Mouse (Mus musculus) inflammation-experienced regulatory T-cells, adult 6 months (primary cell): ENCODE results near the gene Ptprb. TPM values are rescaled to one million over a fixed set of nuclear protein-coding genes. Genes with fewer than 3 reads are reported as not detected.

Experiments
- ATAC-seq: one replicate; pipeline ENCODE4 v1.8.0; 2017
- polyA plus RNA-seq, 3 experiments: library from polyadenylated mRNA; unstranded; fragments of 100-300 nt; shearing (Covaris generic); gene quantifications; one replicate each; pipeline ENCODE4 v1.2.1; 2017

The Ptprb gene
- under 1 TPM in 1 of 3 experiments, not detected in 2; 0.13 TPM for polyA plus RNA-seq

- ATAC-seq, result no peak
Observed at GRCm38 (mm10) chr10:116275280-116275679, at the start of gene Ptprb. Gene Ptprb, plus strand, starts transcription at chr10:116275523.

GRCm38 (mm10) chr10:116235299-116235698 lies 40.0 kb upstream of the Ptprb start:
- no peak for ATAC-seq

GRCm38 (mm10) chr10:116242200-116242599 lies 33.1 kb upstream of the Ptprb start:
- ATAC-seq, result no peak

- ATAC-seq, result no peak
Observed at GRCm38 (mm10) chr10:116243373-116243772, 31.9 kb upstream of the Ptprb start.

- ATAC-seq, result no peak
Observed at GRCm38 (mm10) chr10:116245632-116246031, 29.7 kb upstream of the Ptprb start.

GRCm38 (mm10) chr10:116252668-116253067 lies 22.7 kb upstream of the Ptprb start:
- no peak for ATAC-seq

DNA sequence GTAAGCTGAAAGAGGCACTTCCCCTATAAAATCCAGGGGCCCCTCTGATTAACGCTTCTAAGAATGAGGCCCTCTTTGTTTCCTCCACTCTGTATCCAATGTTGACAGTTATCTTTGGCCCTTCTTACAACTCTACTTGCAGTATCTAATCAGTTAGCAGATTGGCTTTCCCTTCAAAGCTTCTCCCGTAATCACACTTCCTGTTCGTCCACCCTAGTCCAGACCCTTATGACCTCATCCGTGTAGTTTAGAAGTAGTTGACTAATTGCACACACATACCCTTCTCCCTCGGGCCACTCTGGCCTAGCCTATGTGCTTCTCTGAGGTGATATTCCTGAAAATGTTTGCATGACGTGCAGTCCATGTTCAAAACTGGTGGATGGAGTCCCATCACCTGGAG lies 21.4 kb upstream of the Ptprb start:
- no peak for ATAC-seq

- ATAC-seq, result no peak
Observed at GRCm38 (mm10) chr10:116259298-116259697, 16.0 kb upstream of the Ptprb start.

DNA sequence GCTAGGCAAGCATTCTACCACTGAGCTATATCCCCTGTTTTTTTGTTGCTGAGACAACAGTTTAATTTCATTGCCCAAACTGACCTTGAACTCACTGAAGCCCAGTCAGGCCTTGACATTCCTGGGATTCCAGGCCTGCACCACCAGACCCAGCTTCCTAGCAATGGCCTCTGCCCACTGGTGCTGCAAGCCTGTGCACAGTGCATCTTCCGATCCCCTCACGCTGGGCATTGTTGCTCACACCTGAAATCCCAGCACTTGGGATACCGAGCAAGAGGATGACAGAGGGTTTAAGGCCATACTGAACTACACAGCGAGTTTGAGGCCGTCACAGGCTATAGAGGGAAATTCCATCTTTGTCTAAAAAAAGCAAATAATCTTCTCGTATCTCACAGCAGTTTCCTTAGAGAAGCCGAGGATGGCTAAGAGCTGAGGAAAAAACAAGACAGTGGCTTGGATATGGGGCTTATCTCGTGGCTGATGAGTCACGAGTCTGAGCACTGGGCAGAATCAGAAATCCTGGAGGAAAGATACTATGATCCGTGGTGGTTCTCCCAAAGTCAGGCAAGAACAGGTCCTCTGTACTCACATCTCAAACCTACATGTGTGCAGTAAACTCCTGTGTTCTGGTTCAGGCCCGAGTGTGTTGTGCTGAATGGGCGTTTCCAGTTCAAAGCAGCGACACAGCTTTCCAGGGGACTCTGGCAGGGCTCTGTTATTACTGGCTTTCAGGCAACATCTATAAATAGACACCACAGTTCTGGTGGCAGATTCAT lies 14.5 kb upstream of the Ptprb start:
- ATAC-seq, result no peak

DNA sequence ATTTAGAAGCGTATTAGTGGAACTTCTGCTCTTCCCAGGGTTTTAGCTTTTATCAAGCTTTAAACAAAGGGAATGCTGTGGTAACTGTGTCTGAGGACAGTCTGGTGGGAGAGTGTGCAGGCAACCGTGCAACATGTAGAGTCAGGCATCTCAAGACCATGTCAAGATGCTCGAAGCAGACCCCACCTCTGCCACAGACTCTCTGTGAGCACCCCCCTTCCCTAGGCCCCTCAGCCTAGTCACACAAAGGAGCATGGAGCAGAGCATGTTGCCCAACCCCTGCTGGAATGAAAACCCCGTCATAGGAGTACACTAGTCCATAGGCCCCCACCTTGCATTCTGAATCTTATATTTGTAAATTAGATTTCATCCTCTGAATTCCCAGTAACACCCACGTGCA lies 13.8 kb upstream of the Ptprb start:
- no peak for ATAC-seq

- ATAC-seq, result no peak
Observed at GRCm38 (mm10) chr10:116264521-116264920, 10.8 kb upstream of the Ptprb start.

DNA sequence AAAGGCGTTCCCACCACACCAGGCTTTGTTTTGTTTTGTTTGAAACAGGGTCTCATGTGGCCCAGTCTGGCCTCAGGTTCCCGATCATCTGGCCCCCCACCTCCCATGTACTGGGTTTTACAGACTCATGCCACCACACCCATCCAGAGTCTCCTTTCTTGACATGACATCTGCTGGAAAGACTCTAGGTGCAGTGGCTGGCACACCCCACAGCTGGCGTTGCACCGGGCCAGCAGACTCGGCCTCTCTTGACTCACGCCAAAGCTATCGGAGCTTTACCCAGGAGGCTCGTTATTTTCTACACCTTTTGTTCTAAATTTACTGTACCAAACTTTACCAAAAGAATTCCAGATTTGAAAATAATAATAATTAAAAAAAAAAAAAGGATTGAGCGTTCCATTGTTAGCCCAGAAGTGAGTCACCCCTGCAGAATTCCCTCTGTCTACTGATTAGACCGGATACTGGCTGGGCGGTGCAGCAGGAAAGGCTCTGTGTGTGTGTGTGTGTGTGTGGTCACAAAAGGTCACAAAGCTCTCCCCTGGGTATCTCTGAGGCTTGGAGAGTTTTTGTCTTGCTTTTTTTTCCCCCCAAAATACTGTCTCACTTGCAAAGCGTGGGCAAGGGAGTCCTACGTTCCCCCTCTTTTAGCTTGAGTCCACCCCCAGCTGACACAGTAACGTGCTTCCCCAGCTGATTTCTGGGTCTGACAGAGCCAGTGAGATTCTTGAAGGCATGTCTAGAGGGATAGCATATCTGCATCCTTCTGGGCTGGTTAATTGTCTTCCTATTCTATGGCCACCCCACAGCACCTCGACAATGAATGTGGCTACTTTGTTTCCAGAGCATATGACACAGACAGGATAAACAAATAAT lies 8.5 kb upstream of the Ptprb start:
- ATAC-seq, result no peak

DNA sequence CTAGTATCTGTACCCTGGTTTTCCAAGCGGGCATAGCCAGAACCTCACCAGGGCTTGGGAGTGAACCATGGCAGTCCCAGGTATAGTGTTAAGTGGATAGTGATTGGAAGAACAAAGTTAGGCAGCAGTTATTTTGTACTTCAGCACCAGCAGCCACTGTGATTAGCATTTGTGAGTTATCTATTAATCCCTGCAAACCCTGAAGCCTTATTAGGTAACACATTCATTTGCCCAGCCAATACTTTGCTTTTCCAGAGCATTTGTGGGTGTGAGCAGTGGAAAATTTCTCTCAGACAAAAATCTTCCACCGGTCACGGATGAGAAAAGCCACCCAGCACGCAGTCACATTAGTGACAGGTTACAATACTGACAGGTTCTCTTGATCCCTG lies 7.9 kb upstream of the Ptprb start:
- ATAC-seq, result no peak

GRCm38 (mm10) chr10:116268343-116268742 lies 7.0 kb upstream of the Ptprb start:
- ATAC-seq, result no peak

GRCm38 (mm10) chr10:116270646-116271469 lies 4.5 kb upstream of the Ptprb start:
- no peak for ATAC-seq

DNA sequence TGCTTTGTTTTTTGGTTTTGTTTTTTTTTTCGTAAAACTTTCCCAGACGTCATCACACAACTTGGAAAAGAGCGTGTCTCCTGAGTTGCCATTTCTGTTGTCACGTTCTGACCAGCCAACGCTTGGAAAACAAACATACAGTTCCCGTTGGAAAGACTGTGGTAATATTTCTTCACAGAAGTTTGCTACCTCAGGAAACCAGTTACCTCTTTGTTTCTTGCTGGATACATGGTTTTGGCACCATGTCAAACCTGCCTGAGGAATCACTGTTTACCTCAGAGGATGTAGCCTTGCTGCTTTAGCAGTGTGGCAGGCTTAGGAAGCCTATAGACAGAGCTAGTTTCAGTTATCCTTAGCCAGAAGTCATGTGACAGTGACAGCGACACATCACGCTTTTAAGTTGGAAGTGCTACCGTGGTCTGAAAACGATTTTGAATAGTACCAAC lies 3.8 kb upstream of the Ptprb start:
- ATAC-seq, result no peak

DNA sequence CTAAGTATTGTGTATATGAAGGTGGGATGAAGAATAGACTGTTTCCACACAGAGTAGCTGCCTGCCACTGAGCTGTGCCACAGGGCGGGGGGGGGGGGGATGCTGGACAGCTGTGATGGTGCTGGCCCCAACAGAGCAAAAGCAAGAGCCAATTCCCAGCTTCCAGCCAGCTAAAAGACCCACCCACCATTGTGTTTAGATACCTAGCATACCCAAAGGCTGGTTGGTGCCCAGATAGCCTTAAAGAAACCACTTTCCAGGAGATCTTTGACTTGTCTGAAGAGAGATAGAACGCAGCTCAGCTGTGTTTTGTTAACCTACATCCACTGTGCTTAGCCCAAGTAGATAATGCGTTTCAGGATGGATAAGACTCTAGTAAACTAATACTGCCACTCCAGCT lies 3.2 kb upstream of the Ptprb start:
- no peak for ATAC-seq

DNA sequence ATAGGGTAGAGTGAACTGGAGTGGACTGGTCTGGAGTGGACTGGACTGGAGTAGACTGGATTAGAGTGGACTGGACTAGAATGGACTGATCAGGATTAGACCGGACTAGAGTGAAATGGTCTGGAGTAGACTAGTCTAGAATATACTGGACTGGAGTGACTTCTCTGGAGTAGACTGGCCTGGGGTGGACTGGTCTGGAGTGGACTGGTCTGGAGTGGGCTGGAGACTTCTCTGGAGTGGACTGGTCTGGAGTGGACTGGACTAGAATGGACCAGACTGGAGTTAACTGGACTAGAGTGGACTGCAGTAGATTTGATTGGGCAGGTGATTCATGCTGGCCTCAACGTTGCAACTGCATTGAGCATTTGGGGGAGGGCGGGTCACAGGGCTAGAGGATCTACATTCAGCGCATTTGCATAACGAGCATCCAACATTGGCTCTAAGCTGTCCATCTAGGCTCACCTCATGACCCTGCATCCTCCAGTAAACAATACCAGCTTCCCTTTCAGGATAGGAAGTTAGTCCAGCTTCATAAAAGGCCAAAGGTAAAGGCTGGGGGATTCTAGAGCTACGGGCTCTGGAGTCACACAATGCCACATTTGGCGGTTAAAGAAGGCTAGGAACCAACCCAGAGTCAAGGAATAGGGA lies 11.5 kb downstream of the Ptprb start:
- ATAC-seq, result no peak

GRCm38 (mm10) chr10:116288130-116288529 lies 12.8 kb downstream of the Ptprb start:
- no peak for ATAC-seq

- ATAC-seq, result no peak
Observed at GRCm38 (mm10) chr10:116290483-116290882, 15.2 kb downstream of the Ptprb start.

DNA sequence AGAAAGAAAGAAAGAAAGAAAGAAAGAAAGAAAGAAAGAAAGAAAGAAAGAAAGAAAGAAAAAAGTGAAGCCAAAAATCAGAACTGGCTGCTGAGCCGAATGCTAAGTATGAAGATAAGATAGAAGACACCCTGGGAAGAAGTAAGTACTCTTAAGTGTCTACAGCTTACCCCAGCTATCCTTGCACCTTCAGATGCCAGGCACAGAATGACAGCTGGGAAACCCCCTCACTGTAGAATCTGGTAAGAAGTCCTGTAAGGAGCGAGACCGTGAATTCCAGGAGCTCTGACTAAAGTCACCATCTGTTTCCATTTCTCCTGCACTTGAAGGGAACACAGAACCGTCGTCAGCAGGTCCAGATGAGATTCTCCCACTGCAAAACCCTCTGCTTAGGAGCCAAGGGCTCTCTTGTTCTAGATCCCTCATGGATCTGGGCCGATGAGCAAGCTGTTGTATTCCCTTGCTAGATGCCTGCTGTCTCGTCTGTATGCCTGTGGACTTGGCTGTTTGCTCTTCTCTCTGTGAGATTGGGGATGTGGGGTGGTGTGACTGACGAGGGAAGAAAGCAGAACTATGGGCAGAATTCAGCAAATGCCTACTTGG lies 15.9 kb downstream of the Ptprb start:
- no peak for ATAC-seq

DNA sequence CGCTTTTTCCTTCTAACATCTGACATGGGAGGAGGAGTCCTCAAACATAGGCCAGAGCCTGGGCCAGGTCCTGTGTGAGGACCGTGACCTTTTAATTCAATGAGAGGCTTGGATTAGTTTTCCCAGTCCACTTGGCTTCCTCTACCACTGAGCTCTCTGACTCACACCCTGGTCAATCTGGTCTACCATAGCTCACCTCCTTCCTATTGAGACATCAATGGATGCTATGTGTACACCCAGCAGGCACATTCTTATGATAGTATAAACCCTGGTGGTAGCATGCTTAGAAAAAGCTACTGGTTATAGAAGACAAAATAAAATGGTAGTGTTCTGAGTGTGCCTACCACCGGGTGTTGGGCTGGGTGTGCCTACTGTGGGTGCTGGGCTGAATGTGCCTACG lies 21.1 kb downstream of the Ptprb start:
- ATAC-seq, result no peak
